ENCODE assay signal across 8 mouse cellular contexts in genomic region chr15:78877810-78878390, GRCm38 (mm10). TPM values are rescaled to one million over a fixed set of nuclear protein-coding genes. Genes with fewer than 3 reads are reported as not detected.
A peak's percentile ranks its signal among the peaks of the same experiment; 100 is the strongest.
DNase-seq lines count a peak whose midpoint lies in the region; ATAC-seq lines count a peak whose summit lies in the region.

No protein-coding gene starts in this region.

- peak overlapping the region; percentile 99 for H3K27ac ChIP-seq in heart, embryonic 16.5 days (ENCODE audit: low read length)
- H3K27ac ChIP-seq in limb, embryonic 15.5 days: peak overlapping the region; percentile 100
- H3K27ac ChIP-seq in stomach, embryonic 16.5 days (ENCODE audit: low read length): peak overlapping the region; percentile 99

- DNase-seq in heart, adult 8-10 months (ENCODE audit: low spot score): peak; percentile 34
- DNase-seq in heart, postnatal 14 days: no peak
- peak; percentile 38 for DNase-seq in ZHBTc4 (ENCODE audit: low read depth, low spot score)
- no peak for DNase-seq in right cerebral cortex, postnatal 14 days
- no peak for DNase-seq in thymus, postnatal 14 days

- H3K4me1 ChIP-seq in heart, embryonic 16.5 days (ENCODE audit: control insufficient read depth, insufficient read depth, low read length): peaks cover 21% of the 10 kb centered on the region
- H3K4me1 ChIP-seq in limb, embryonic 15.5 days: peaks cover 41% of the 10 kb centered on the region
- peaks cover 28% of the 10 kb centered on the region for H3K4me1 ChIP-seq in stomach, embryonic 16.5 days (ENCODE audit: control insufficient read depth, insufficient read depth, low read length)

- H3K9me3 ChIP-seq in heart, embryonic 16.5 days (replicated peaks; ENCODE audit: control insufficient read depth, low read length): no peaks in the 10 kb centered on the region
- no peaks in the 10 kb centered on the region for H3K9me3 ChIP-seq in limb, embryonic 15.5 days
- H3K9me3 ChIP-seq in stomach, embryonic 16.5 days (replicated peaks; ENCODE audit: control insufficient read depth, low read length): no peaks in the 10 kb centered on the region

- H3K36me3 ChIP-seq in heart, embryonic 16.5 days (ENCODE audit: control insufficient read depth, insufficient read depth): peaks cover 17% of the 10 kb centered on the region
- H3K36me3 ChIP-seq in limb, embryonic 15.5 days: peaks cover 30% of the 10 kb centered on the region
- H3K36me3 ChIP-seq in stomach, embryonic 16.5 days (ENCODE audit: control insufficient read depth, insufficient read depth, low read length): peaks cover 10% of the 10 kb centered on the region; the same call in 1 of the 2 replicates

- H3K4me2 ChIP-seq in heart, embryonic 16.5 days (ENCODE audit: low read depth, low read length): peak overlapping the region; percentile 67
- H3K4me2 ChIP-seq in limb, embryonic 15.5 days: peak overlapping the region; percentile 68
- H3K4me2 ChIP-seq in stomach, embryonic 16.5 days (ENCODE audit: low read depth, low read length): peak overlapping the region; percentile 87

- H3K4me3 ChIP-seq in heart, embryonic 16.5 days (ENCODE audit: low read length): peak overlapping the region; percentile 92
- peak overlapping the region; percentile 73 for H3K4me3 ChIP-seq in limb, embryonic 15.5 days
- H3K4me3 ChIP-seq in stomach, embryonic 16.5 days (replicated peaks; ENCODE audit: low read length): peak overlapping the region; percentile 78

- no peaks in the 10 kb centered on the region for H3K27me3 ChIP-seq in heart, embryonic 16.5 days (ENCODE audit: control insufficient read depth, insufficient read depth, low read length)
- no peaks in the 10 kb centered on the region for H3K27me3 ChIP-seq in limb, embryonic 15.5 days
- no peaks in the 10 kb centered on the region for H3K27me3 ChIP-seq in stomach, embryonic 16.5 days (ENCODE audit: control insufficient read depth, insufficient read depth, low read length)

- WGBS in heart, embryonic 16.5 days: under 1% methylated on average over 17 of the region's 17 CpGs
- WGBS in limb, embryonic 15.5 days: under 1% methylated on average over 17 of the region's 17 CpGs
- 0% methylated on average over 17 of the region's 17 CpGs for WGBS in stomach, embryonic 16.5 days

- peak overlapping the region; percentile 95 for H3K9ac ChIP-seq in heart, embryonic 16.5 days (ENCODE audit: low read length)
- H3K9ac ChIP-seq in limb, embryonic 15.5 days: peak overlapping the region; percentile 76
- H3K9ac ChIP-seq in stomach, embryonic 16.5 days (ENCODE audit: low read length): peak overlapping the region; percentile 93

- ATAC-seq in heart, embryonic 16.5 days (replicated peaks; ENCODE audit: extremely low read depth, insufficient read depth, low FRiP score): no peak; the same call in 1 of the 2 replicates
- no peak for ATAC-seq in limb, embryonic 15.5 days (ENCODE audit: insufficient number of reproducible peaks, low FRiP score, low TSS enrichment, low read depth)
- no peak for ATAC-seq in stomach, embryonic 16.5 days (ENCODE audit: insufficient read depth, low FRiP score)

- intact Hi-C loops in heart, postnatal 14 days (cut with DNase I): no loop called here

RNA-seq across cellular contexts. Expression of gene Gga1, which starts 0.9 kb away (rescaled TPM):
- total RNA-seq in heart, adult 8-10 months (2022): 10 to 100 TPM; 44.8 to 49.1 (median 46.3) TPM
- 10 to 100 TPM; 38.4 to 39.7 TPM for total RNA-seq in heart, postnatal 14 days (2021)
- 44.9 and 48.9 TPM in 2 replicates for polyA plus RNA-seq in heart, embryonic 16.5 days (2015; fragmentation: Nextera tagmentation; extraction: Ambion mirVana)
- polyA plus RNA-seq in limb, embryonic 15.5 days (2015; fragmentation: Nextera tagmentation; extraction: Ambion mirVana): 53.2 and 54.4 TPM in 2 replicates
- 48.4 and 51.4 TPM in 2 replicates for polyA plus RNA-seq in stomach, embryonic 16.5 days (2015; fragmentation: Nextera tagmentation; extraction: Ambion mirVana)

RNA-seq across cellular contexts. Expression of gene Gm49510, which starts 21.6 kb away (rescaled TPM):
- total RNA-seq in heart, adult 8-10 months (2022): not detected
- not detected for total RNA-seq in heart, postnatal 14 days (2021)
- 0.20 and 0.41 TPM in 2 replicates for polyA plus RNA-seq in heart, embryonic 16.5 days (2015; fragmentation: Nextera tagmentation; extraction: Ambion mirVana)
- polyA plus RNA-seq in limb, embryonic 15.5 days (2015; fragmentation: Nextera tagmentation; extraction: Ambion mirVana): 0.50 and 0.65 TPM in 2 replicates
- polyA plus RNA-seq in stomach, embryonic 16.5 days (2015; fragmentation: Nextera tagmentation; extraction: Ambion mirVana): 0.32 and 0.46 TPM in 2 replicates

RNA-seq across cellular contexts. Expression of gene Sh3bp1, which starts 21.7 kb away (rescaled TPM):
- total RNA-seq in heart, adult 8-10 months (2022): 1 to 10 TPM; 2.6 to 6.3 (median 4.1) TPM
- 1 to 10 TPM; 4.6 to 6.3 TPM for total RNA-seq in heart, postnatal 14 days (2021)
- polyA plus RNA-seq in heart, embryonic 16.5 days (2015; fragmentation: Nextera tagmentation; extraction: Ambion mirVana): 19.8 and 20.0 TPM in 2 replicates
- polyA plus RNA-seq in limb, embryonic 15.5 days (2015; fragmentation: Nextera tagmentation; extraction: Ambion mirVana): 55.2 and 61.1 TPM in 2 replicates
- 42.1 and 44.5 TPM in 2 replicates for polyA plus RNA-seq in stomach, embryonic 16.5 days (2015; fragmentation: Nextera tagmentation; extraction: Ambion mirVana)

RNA-seq across cellular contexts. Expression of gene Lgals2, which starts 22.6 kb away (rescaled TPM):
- under 1 TPM in 1 of 4 experiments, not detected in 3; 0.65 TPM for total RNA-seq in heart, adult 8-10 months (2022)
- under 1 TPM in 1 of 2 experiments, not detected in 1; 0.53 TPM for total RNA-seq in heart, postnatal 14 days (2021)
- polyA plus RNA-seq in heart, embryonic 16.5 days (2015; fragmentation: Nextera tagmentation; extraction: Ambion mirVana): 2.2 TPM in 1 of 2 replicates, not detected in the other
- 0.65 and 0.73 TPM in 2 replicates for polyA plus RNA-seq in limb, embryonic 15.5 days (2015; fragmentation: Nextera tagmentation; extraction: Ambion mirVana)
- polyA plus RNA-seq in stomach, embryonic 16.5 days (2015; fragmentation: Nextera tagmentation; extraction: Ambion mirVana): 86.6 and 122 TPM in 2 replicates

RNA-seq across cellular contexts. Expression of gene Cdc42ep1, which starts 35.5 kb away (rescaled TPM):
- total RNA-seq in heart, adult 8-10 months (2022): 10 to 100 TPM; 30.5 to 40.3 (median 39.1) TPM
- 10 to 100 TPM; 47.5 to 50.8 TPM for total RNA-seq in heart, postnatal 14 days (2021)
- 29.4 and 38.7 TPM in 2 replicates for polyA plus RNA-seq in heart, embryonic 16.5 days (2015; fragmentation: Nextera tagmentation; extraction: Ambion mirVana)
- polyA plus RNA-seq in limb, embryonic 15.5 days (2015; fragmentation: Nextera tagmentation; extraction: Ambion mirVana): 26.5 and 30.0 TPM in 2 replicates
- polyA plus RNA-seq in stomach, embryonic 16.5 days (2015; fragmentation: Nextera tagmentation; extraction: Ambion mirVana): 47.9 and 52.2 TPM in 2 replicates

Comparison
In these comparisons a context has a peak if more than half of its experiments do, and no peak if none do; other contexts are left out.
1. DNase-seq: peak in heart, adult 8-10 months (single experiment) and ZHBTc4 (single experiment); none in heart, postnatal 14 days (0 of 2), right cerebral cortex, postnatal 14 days (single experiment) and thymus, postnatal 14 days (single experiment).
2. Peak in every context shown above with its lines, with median percentiles within 50 percentile points of each other: H3K27ac ChIP-seq, H3K4me2 ChIP-seq, H3K4me3 ChIP-seq and H3K9ac ChIP-seq.